Mouse (Mus musculus) liver, embryonic 11.5 days (tissue): ENCODE measurements at regions not wholly inside any gene's neighbourhood (a gene's known extent, or its start where the extent isn't known, plus 50 kb on each side); places are given as distances from the start of the nearest gene placed in this dataset.
"Not testable (repeated sequence)": the region's sequence is repeated elsewhere in the genome, so short reads cannot be mapped to it uniquely, and the experiment has no call there.

Experiments used
- ATAC-seq: fragments of 200-750 bp; cut with Nextera tagmentation; replicated peaks from 2 replicates; pipeline ENCODE4 v1.8.0; 2017; ENCODE audit warnings: moderate number of reproducible peaks, mild to moderate bottlenecking, moderate TSS enrichment, moderate library complexity; ENCODE audit not compliant: low FRiP score
- DNase-seq: peaks from one replicate; pipeline ENCODE4 v3.0.0-alpha.2; 2017; ENCODE audit warnings: low spot score
- H3K27ac ChIP-seq: fragments of 300-500 bp; sonication (generic); 2 replicates; pipeline ENCODE4 v1.5.1; 2014; ENCODE audit warnings: mild to moderate bottlenecking, low read depth, low read length, control low read depth
- H3K27me3 ChIP-seq: fragments of 300-500 bp; sonication (generic); replicated peaks from 2 replicates; pipeline ENCODE4 v1.6.1; 2014; ENCODE audit warnings: low read length, mixed read lengths; ENCODE audit not compliant: control insufficient read depth, insufficient read depth
- H3K36me3 ChIP-seq: fragments of 300-500 bp; sonication (generic); 2 replicates; pipeline ENCODE4 v1.6.1; 2014; ENCODE audit warnings: mild to moderate bottlenecking, low read length, moderate library complexity, mixed read lengths; ENCODE audit not compliant: control insufficient read depth, insufficient read depth
- H3K4me1 ChIP-seq: fragments of 300-500 bp; sonication (generic); replicated peaks from 2 replicates; pipeline ENCODE4 v1.6.1; 2014; ENCODE audit warnings: low read length, mixed read lengths; ENCODE audit not compliant: control insufficient read depth, insufficient read depth
- H3K4me2 ChIP-seq: fragments of 300-500 bp; sonication (generic); 2 replicates; pipeline ENCODE4 v1.6.1; 2014; ENCODE audit warnings: mild to moderate bottlenecking, control low read depth, moderate library complexity
- H3K4me3 ChIP-seq: fragments of 300-500 bp; sonication (generic); 2 replicates; pipeline ENCODE4 v1.5.1; 2014; ENCODE audit warnings: low read depth, low read length, control low read depth
- H3K9ac ChIP-seq: fragments of 300-500 bp; sonication (generic); 2 replicates; pipeline ENCODE4 v1.6.1; 2014; ENCODE audit warnings: low read depth, low read length, control low read depth
- H3K9me3 ChIP-seq: fragments of 300-500 bp; sonication (generic); 2 replicates; pipeline ENCODE4 v1.6.1; 2016; ENCODE audit warnings: low read length, inconsistent platforms, mixed read lengths; ENCODE audit not compliant: control insufficient read depth
- WGBS: fragments of 180-500 bp; shearing (Covaris S2); extraction: QIAGEN DNeasy Blood & Tissue Kit; methylation state at CpG from one replicate; pipeline ENCODE4 v1.1.7; 2014; 5-methylcytosine and 5-hydroxymethylcytosine counted together

DNA sequence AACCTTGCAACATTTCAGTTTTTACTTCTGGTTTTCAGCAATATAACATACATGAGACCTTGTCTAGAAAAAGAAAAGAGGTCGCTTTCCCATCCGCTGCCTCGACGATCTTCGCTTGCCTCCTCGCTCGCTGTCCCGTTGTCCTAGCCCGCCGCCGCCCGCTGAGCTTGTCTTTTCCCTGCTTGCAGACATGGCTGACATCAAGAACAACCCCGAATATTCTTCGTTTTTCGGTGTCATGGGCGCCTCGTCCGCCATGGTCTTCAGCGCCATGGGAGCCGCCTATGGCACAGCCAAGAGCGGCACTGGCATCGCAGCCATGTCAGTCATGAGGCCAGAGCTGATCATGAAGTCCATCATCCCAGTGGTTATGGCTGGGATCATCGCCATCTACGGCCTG is 64.7 kb upstream of the Trim24 start:
- 96% methylated on average over 24 of the region's 24 CpGs for WGBS
- DNase-seq, ATAC-seq, H3K4me1 ChIP-seq, H3K36me3 ChIP-seq, H3K9me3 ChIP-seq, H3K4me2 ChIP-seq, H3K27me3 ChIP-seq, H3K4me3 ChIP-seq, H3K9ac ChIP-seq, H3K27ac ChIP-seq: not testable (repeated sequence)

DNA sequence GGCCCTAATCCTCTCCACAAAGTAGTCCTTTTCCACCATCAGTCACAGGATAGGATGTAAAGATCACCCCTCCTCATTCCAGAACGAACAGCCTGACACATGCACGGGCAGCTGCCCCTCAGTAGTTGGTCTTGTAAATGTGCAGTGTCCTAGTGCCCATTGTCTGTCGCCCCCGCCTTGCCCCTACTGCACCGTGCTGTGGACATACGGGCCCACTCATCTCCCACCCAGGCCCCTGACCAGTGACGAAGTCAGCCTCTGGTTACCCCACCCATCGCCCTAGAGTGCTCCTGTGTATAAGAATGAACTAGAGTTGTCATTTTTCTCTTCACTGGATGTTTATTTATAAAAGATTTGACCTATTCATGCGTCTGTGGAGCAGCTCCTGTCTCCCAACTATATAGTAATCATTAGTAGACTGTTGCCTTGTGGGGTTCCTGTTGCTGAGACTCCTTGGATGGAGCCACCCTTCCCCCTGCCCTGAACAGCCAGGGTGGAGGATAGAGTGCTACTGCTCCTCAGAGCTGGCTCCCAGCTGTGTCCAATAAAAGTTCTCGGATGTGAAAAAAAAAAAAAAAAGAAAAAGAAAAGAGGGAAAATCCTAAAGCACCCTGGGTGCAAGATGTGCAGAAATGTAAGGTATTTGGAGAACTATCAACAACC is 64.0 kb upstream of the Trim24 start:
- H3K36me3 ChIP-seq, H3K4me3 ChIP-seq, H3K27ac ChIP-seq, H3K4me1 ChIP-seq, DNase-seq, H3K27me3 ChIP-seq, H3K9me3 ChIP-seq, H3K4me2 ChIP-seq, H3K9ac ChIP-seq: not testable (repeated sequence)
- peak; percentile 41; the same call in 1 of the 2 replicates for ATAC-seq
- WGBS, result 70% methylated on average over 1 of the region's 10 CpGs

- not testable (repeated sequence) for H3K4me2 ChIP-seq, H3K36me3 ChIP-seq, H3K27ac ChIP-seq, H3K9me3 ChIP-seq, ATAC-seq, DNase-seq, H3K9ac ChIP-seq, H3K4me3 ChIP-seq, H3K27me3 ChIP-seq, H3K4me1 ChIP-seq
- 62% methylated on average over 2 of the region's 2 CpGs for WGBS
Observed at GRCm38 (mm10) chr6:37815218-37815617, 55.4 kb upstream of the Trim24 start.
